Comparison of ENCODE assay signal across 8 mouse cellular contexts in genomic region chr14:60015891-60016290, GRCm38 (mm10).
DNase-seq lines count a peak whose midpoint lies in the region; ATAC-seq and TF ChIP-seq lines count a peak whose summit lies in the region.

No protein-coding gene starts in this region.

- 24% methylated on average over 4 of the region's 4 CpGs for WGBS in forebrain, postnatal 0 days
- 27% methylated on average over 4 of the region's 4 CpGs for WGBS in hindbrain, embryonic 15.5 days

- H3K27ac ChIP-seq in forebrain, postnatal 0 days (ENCODE audit: low read depth, low read length) = no peak overlapping the region
- H3K27ac ChIP-seq in hindbrain, embryonic 15.5 days (replicated peaks) = no peak overlapping the region

- no peaks in the 10 kb centered on the region for H3K4me1 ChIP-seq in forebrain, postnatal 0 days (ENCODE audit: insufficient read depth)
- no peaks in the 10 kb centered on the region for H3K4me1 ChIP-seq in hindbrain, embryonic 15.5 days (replicated peaks)

- DNase-seq in MEL-GATA-1-ER (ENCODE audit: extremely low read depth, low read depth) = peak; percentile 19
- DNase-seq in cerebellum, adult 11 months = peak; percentile 73
- peak; percentile 92 for DNase-seq in forebrain, postnatal 0 days
- peak; percentile 74 to 92 for DNase-seq in layer of hippocampus, postnatal 25 days (ENCODE audit: extremely low spot score in 1 of 2, low spot score in 1 of 2)
- peak; percentile 61 for DNase-seq in lung, postnatal 25 days (ENCODE audit: low spot score)
- DNase-seq in right cerebral cortex, adult 2 months (ENCODE audit: low spot score in 2 of 2) = peak; percentile 81 to 94
- DNase-seq in urinary bladder, postnatal 14 days (ENCODE audit: low spot score) = peak; percentile 83

- no peak overlapping the region for H3K4me2 ChIP-seq in forebrain, postnatal 0 days (ENCODE audit: low read depth)
- H3K4me2 ChIP-seq in hindbrain, embryonic 15.5 days = no peak overlapping the region

- no peak overlapping the region for H3K4me3 ChIP-seq in forebrain, postnatal 0 days (ENCODE audit: low read depth, low read length)
- no peak overlapping the region for H3K4me3 ChIP-seq in hindbrain, embryonic 15.5 days

- ATAC-seq in forebrain, postnatal 0 days = peak; percentile 98
- peak; percentile 95 for ATAC-seq in hindbrain, embryonic 15.5 days (ENCODE audit: low FRiP score, low read depth)

- H3K9me3 ChIP-seq in forebrain, postnatal 0 days (ENCODE audit: low read length) = no peaks in the 10 kb centered on the region
- no peaks in the 10 kb centered on the region for H3K9me3 ChIP-seq in hindbrain, embryonic 15.5 days

- no peak overlapping the region for H3K9ac ChIP-seq in forebrain, postnatal 0 days
- no peak overlapping the region for H3K9ac ChIP-seq in hindbrain, embryonic 15.5 days

- TF ChIP-seq CTCF in forebrain, postnatal 0 days (IDR thresholded peaks at IDR 0.05; ENCODE audit: low read depth) = peak; percentile 96

- H3K27me3 ChIP-seq in forebrain, postnatal 0 days (ENCODE audit: insufficient read depth, low read length) = no peaks in the 10 kb centered on the region
- H3K27me3 ChIP-seq in hindbrain, embryonic 15.5 days = no peaks in the 10 kb centered on the region

- peaks cover 39% of the 10 kb centered on the region for H3K36me3 ChIP-seq in forebrain, postnatal 0 days (ENCODE audit: insufficient read depth)
- H3K36me3 ChIP-seq in hindbrain, embryonic 15.5 days = 0 out of 2 replicates have a peak, but pooled peaks cover 12% of the 10 kb centered on the region

Comparison
In these comparisons a context has a peak if more than half of its experiments do, and no peak if none do; other contexts are left out.
1. DNase-seq: peak in every context shown above with its lines; median percentile 92 in forebrain, postnatal 0 days; 88 in right cerebral cortex, adult 2 months; 83 in layer of hippocampus, postnatal 25 days; 83 in urinary bladder, postnatal 14 days; 73 in cerebellum, adult 11 months; 61 in lung, postnatal 25 days; 19 in MEL-GATA-1-ER.